Mouse (Mus musculus) midbrain, embryonic 11.5 days (tissue): Measurements from ENCODE around the gene Slc7a15. TPM values are rescaled to one million over a fixed set of nuclear protein-coding genes. Genes with fewer than 3 reads are reported as not detected.

Experiments used
- ATAC-seq: fragments of 200-750 bp; cut with Nextera tagmentation; 2 replicates; pipeline ENCODE4 v1.8.0; 2017; ENCODE audit warnings: moderate TSS enrichment, moderate library complexity; ENCODE audit not compliant: low FRiP score
- DNase-seq: peaks from one replicate; pipeline ENCODE4 v3.0.0; 2015; ENCODE audit warnings: low spot score; ENCODE audit errors: missing footprints
- H3K27ac ChIP-seq: fragments of 300-500 bp; sonication (generic); 2 replicates; pipeline ENCODE4 v1.5.1; 2014; ENCODE audit warnings: low read depth, low read length
- H3K27me3 ChIP-seq: fragments of 300-500 bp; sonication (generic); 2 replicates; pipeline ENCODE4 v1.6.1; 2014; ENCODE audit warnings: mild to moderate bottlenecking, low read length, moderate library complexity, mixed read lengths; ENCODE audit not compliant: control insufficient read depth, insufficient read depth
- H3K36me3 ChIP-seq: fragments of 300-500 bp; sonication (generic); 2 replicates; pipeline ENCODE4 v1.6.1; 2014; ENCODE audit warnings: mild to moderate bottlenecking, low read length, moderate library complexity, mixed read lengths; ENCODE audit not compliant: control insufficient read depth, insufficient read depth
- H3K4me1 ChIP-seq: fragments of 300-500 bp; sonication (generic); 2 replicates; pipeline ENCODE4 v1.6.1; 2014; ENCODE audit warnings: low read length; ENCODE audit not compliant: control insufficient read depth, insufficient read depth
- H3K4me2 ChIP-seq: fragments of 300-500 bp; sonication (generic); 2 replicates; pipeline ENCODE4 v1.6.1; 2014; ENCODE audit warnings: mild to moderate bottlenecking, moderate library complexity
- H3K4me3 ChIP-seq: fragments of 300-500 bp; sonication (generic); 2 replicates; pipeline ENCODE4 v1.5.1; 2014; ENCODE audit warnings: low read depth, low read length
- H3K9ac ChIP-seq: fragments of 300-500 bp; sonication (generic); 2 replicates; pipeline ENCODE4 v1.6.1; 2014; ENCODE audit warnings: low read length
- H3K9me3 ChIP-seq: fragments of 300-500 bp; sonication (generic); 2 replicates; pipeline ENCODE4 v1.6.1; 2016; ENCODE audit warnings: low read length; ENCODE audit not compliant: control insufficient read depth
- WGBS: fragments of 180-500 bp; shearing (Covaris S2); extraction: QIAGEN DNeasy Blood & Tissue Kit; methylation state at CpG from one replicate; pipeline ENCODE4 v1.1.7; 2014; 5-methylcytosine and 5-hydroxymethylcytosine counted together
- polyA plus RNA-seq: library from polyadenylated mRNA; unstranded; fragments of >200 nt; fragmentation: Nextera tagmentation; extraction: Ambion mirVana; gene quantifications from 2 replicates; pipeline ENCODE4 v1.2.1, GENCODE M21; 2014

The Slc7a15 gene
- polyA plus RNA-seq, 1 experiment from 2014 or later = not detected

DNA sequence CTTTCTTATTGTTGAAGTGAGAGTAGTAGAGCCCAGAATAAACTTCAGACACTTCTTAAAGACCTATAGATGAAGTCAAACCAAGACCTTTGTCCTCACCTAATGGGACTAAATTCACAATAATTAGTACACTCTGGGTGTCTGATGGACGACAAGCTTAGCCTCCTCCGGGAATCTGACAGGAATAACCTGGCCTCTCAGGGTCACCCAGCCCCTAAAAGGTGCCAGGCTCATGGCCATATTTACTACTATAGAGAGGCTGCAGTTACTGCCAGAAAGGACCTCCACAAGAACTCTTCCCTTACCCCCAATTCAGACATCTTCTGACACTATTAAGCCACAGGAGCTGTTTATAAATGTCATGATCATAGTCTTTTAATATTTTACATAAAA, 101.6 kb downstream of the Slc7a15 start:
- DNase-seq (peak; percentile 91), ATAC-seq (no peak)
- peak overlapping the region; percentile 86; the same call in 1 of the 2 replicates for H3K4me3 ChIP-seq
- no peak overlapping the region for H3K27ac ChIP-seq
- no peaks in the 10 kb centered on the region for H3K27me3 ChIP-seq
- H3K9ac ChIP-seq = no peak overlapping the region
- H3K4me1 ChIP-seq = peaks cover 26% of the 10 kb centered on the region
- H3K36me3 ChIP-seq = no peaks in the 10 kb centered on the region
- peak overlapping the region; percentile 95 for H3K4me2 ChIP-seq
- WGBS = 38% methylated on average over 2 of the region's 2 CpGs
- no peaks in the 10 kb centered on the region for H3K9me3 ChIP-seq

DNA sequence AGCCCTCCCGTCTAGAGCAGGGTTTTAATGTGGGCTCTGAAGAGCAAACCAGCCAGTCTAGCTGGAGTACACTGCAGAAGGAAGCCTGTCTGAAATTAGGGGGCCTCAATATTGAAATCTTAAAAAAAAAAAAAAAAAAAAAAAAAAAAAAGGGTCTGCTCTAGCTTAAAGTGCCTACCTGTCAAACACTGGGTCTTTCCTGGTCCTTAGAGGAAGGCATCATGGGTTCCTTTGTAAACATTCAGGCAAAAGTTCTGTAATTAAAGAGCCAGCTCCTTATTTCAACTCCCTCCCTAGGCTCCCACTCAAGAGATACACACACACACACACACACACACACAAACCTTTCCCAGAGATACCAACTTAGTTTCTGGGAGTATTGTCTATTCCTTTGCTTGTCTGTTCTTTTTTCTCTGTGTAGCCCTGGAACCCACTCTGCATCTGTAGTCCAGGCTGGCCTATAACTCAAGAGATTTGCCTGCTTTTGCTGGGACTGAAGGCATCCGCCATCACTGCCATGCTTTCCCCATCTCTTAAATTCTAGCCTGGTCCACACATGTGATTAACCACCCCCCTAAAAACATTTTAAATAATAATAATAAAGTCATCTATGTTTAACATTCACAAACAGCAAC, 102.1 kb downstream of the Slc7a15 start:
- WGBS = 41% methylated on average over 2 of the region's 2 CpGs
- ATAC-seq = no peak
- Histone ChIP-seq H3K4me3 (no peak overlapping the region), H3K27me3 (no peaks in the 10 kb centered on the region), H3K36me3 (no peaks in the 10 kb centered on the region), H3K9ac (no peak overlapping the region), H3K4me2 (peak overlapping the region; percentile 95), H3K27ac (no peak overlapping the region), H3K4me1 (peaks cover 26% of the 10 kb centered on the region), H3K9me3 (no peaks in the 10 kb centered on the region)
- DNase-seq = peak; percentile 84

DNA sequence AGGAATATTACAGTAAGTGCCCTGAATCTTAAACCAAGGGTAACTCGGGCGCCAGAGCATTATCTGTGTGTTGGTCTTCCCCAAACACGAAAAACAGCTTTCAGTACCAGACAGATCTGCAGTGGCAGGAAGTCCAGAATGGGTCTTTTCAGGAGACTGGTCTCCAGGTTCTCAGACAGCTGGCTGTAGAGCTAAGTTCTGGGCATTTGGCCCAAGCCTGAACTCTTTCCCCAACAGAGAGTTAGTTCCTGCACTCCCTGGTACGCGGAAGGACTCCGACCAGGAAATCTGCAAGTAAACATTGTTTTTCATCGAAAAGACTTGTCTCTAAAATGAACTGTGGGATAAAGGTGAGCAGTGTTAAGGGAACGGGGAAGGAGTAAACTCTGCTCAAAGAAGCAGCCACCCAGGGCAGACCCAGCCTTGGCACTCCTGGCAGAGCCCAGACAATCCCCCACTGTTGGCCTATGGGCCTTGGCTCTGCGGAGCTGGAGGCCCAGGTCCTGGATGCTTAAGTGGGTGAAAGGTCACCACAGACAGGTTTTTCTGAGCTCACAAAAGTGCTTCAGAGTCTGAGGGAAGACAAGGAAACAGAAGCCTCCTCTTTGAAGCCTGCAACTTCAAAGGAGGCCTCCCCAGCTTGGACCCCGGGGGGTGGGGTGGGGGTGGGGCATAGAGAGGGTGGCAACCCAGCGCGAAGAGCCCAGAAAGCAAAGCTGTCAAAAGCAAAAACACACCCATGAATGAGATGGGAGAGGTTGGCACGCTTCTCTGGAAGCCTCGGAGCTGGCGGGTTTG, 102.8 kb downstream of the Slc7a15 start:
- WGBS = 33% methylated on average over 15 of the region's 15 CpGs
- ATAC-seq (no peak), DNase-seq (peak; percentile 84)
- H3K9me3 ChIP-seq = no peaks in the 10 kb centered on the region
- peak overlapping the region; percentile 17; the same call in 1 of the 2 replicates for H3K4me2 ChIP-seq
- H3K36me3 ChIP-seq = no peaks in the 10 kb centered on the region
- no peak overlapping the region for H3K4me3 ChIP-seq
- H3K9ac ChIP-seq = no peak overlapping the region
- no peak overlapping the region for H3K27ac ChIP-seq
- no peaks in the 10 kb centered on the region for H3K27me3 ChIP-seq
- H3K4me1 ChIP-seq = peaks cover 26% of the 10 kb centered on the region

DNA sequence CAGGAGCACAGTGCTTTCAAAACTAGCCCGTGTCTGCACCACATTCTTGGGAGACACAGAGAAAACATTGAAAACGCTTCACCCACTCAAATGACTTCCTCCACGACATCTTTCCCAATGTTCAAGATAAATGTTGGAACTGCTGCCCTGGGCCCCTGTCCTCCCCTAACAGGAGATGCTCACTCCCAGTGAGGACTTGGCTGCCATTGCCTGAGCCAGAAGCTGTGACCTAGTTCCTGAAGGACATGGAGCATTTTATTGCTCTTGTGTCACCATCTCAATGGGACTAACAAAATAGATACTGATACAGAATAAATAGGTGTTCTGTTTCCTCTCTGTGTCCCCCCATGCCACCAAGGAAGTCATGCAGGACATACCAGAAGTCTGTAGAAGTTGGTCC, 104.2 kb downstream of the Slc7a15 start:
- H3K9ac ChIP-seq = no peak overlapping the region
- H3K9me3 ChIP-seq = no peaks in the 10 kb centered on the region
- no peak overlapping the region for H3K4me3 ChIP-seq
- H3K27ac ChIP-seq = no peak overlapping the region
- WGBS = 90% methylated on average over 3 of the region's 3 CpGs
- H3K27me3 ChIP-seq = no peaks in the 10 kb centered on the region
- ATAC-seq = no peak
- peaks cover 20% of the 10 kb centered on the region for H3K4me1 ChIP-seq
- no peak overlapping the region for H3K4me2 ChIP-seq
- peak; percentile 73 for DNase-seq
- H3K36me3 ChIP-seq = no peaks in the 10 kb centered on the region

DNA sequence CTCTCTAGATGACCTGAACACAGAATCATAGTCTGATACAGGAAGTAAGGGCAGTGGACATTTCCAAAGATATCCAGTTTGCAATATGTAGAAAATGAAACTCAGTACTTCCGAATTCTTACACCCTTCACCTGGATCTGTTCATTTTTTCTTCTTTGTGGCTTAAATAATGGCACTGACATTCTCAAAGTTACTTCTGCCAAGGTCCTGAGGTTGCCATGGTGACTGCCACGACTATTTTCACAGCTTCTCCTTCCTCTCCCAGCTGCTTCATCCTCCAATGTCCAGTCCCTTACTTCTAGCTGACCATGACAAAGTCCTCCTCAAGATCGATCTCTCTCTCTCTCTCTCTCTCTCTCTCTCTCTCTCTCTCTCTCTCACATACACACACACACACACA, 105.5 kb downstream of the Slc7a15 start:
- no peak overlapping the region for H3K9ac ChIP-seq

DNA sequence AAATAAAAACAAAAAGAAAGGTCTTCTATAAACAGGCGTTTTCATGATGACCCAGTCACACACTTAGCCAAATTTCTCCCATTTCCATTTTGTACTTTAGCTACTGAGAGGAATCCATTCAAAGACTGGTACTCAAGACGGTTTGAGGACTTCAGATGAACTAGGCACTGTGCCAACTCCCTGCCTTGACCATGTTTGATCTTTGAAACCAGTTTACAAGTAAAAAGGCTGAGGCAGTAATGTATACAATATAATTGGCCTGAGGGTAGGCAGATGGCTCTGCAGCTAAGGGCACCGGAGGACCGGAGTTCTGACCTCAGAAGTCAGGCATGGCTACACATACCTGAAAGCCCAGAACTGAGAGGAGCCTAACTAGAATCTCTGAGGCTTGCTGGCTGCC, 109.8 kb downstream of the Slc7a15 start:
- no peak overlapping the region for H3K27ac ChIP-seq
- H3K4me1 ChIP-seq = peaks cover 4% of the 10 kb centered on the region; the same call in 1 of the 2 replicates
- ATAC-seq (no peak), DNase-seq (peak; percentile 72)
- no peaks in the 10 kb centered on the region for H3K36me3 ChIP-seq
- H3K9me3 ChIP-seq = no peaks in the 10 kb centered on the region
- no peak overlapping the region for H3K4me2 ChIP-seq
- H3K27me3 ChIP-seq = no peaks in the 10 kb centered on the region
- no peak overlapping the region for H3K9ac ChIP-seq
- WGBS = 72% methylated on average over 4 of the region's 4 CpGs
- no peak overlapping the region for H3K4me3 ChIP-seq

More for the DNA sequence above, 105.5 kb downstream of the Slc7a15 start:
- Histone ChIP-seq H3K4me2 (no peak overlapping the region), H3K4me1 (peaks cover 16% of the 10 kb centered on the region), H3K27me3 (no peaks in the 10 kb centered on the region), H3K27ac (no peak overlapping the region), H3K36me3 (no peaks in the 10 kb centered on the region), H3K9me3 (no peaks in the 10 kb centered on the region), H3K4me3 (no peak overlapping the region)
- WGBS = 52% methylated on average over 3 of the region's 3 CpGs
- no peak for ATAC-seq
- DNase-seq = peak; percentile 75

DNA sequence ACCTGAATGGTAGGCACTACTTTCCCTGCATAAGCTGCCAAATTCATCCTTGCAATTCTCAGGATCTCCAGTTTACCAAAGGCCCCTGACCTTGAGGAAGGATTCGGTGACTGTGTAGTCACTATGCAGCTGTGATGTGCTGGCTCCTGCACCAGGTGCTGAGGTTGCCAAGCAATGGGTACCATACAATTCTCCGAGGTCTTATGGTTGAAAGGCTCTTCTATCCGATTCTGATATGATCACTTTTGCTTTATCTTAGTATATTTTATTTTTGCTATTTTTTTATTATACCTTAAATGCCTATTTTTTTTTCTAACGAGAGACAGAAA, 110.2 kb downstream of the Slc7a15 start:
- 85% methylated on average over 4 of the region's 4 CpGs for WGBS
- H3K36me3 ChIP-seq = no peaks in the 10 kb centered on the region
- H3K27ac ChIP-seq = no peak overlapping the region

DNA sequence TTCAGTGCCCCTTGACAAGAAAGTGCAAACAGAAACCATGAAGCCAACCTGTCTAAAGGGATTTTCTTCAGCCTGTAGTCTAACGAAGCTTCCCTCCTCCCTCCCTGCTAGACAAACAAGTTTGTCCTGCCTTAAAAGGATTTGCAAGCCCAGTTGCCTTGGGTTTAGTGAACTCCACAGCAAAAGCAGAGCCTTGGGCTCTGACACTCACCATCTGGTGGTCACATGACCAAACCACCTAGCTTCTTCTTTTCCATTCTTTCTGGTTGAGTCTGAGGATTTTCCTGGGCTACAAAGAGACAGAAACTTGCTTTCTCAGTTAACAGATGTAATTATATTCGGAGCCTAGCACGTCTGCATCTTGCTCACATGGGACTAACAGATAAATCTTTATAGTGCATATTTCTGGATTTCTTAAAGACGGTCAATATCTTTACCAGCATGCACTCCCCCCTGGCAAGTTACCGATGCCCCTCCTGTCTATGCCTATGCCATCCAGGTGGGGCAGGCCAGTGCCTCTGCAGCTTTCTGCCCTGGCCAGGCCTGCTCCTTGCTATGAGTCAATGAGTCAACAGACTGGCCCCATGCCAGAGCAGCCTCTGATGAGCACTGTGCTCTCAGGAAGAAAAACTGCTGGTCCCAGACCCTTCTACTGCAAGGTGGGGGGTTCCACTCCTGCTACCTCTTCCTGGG, 110.8 kb downstream of the Slc7a15 start:
- Histone ChIP-seq H3K4me1 (peaks cover 4% of the 10 kb centered on the region; the same call in 1 of the 2 replicates), H3K9me3 (no peaks in the 10 kb centered on the region), H3K36me3 (no peaks in the 10 kb centered on the region), H3K4me3 (no peak overlapping the region), H3K27me3 (no peaks in the 10 kb centered on the region), H3K27ac (no peak overlapping the region), H3K4me2 (no peak overlapping the region), H3K9ac (no peak overlapping the region)
- ATAC-seq (no peak), DNase-seq (peak; percentile 82)
- WGBS = 65% methylated on average over 5 of the region's 5 CpGs

More for the DNA sequence above, 110.2 kb downstream of the Slc7a15 start:
- peaks cover 4% of the 10 kb centered on the region; the same call in 1 of the 2 replicates for H3K4me1 ChIP-seq
- no peak for ATAC-seq
- H3K27me3 ChIP-seq = no peaks in the 10 kb centered on the region
- no peak overlapping the region for H3K9ac ChIP-seq
- no peak for DNase-seq
- H3K4me3 ChIP-seq = no peak overlapping the region
- H3K4me2 ChIP-seq = no peak overlapping the region
- H3K9me3 ChIP-seq = no peaks in the 10 kb centered on the region

DNA sequence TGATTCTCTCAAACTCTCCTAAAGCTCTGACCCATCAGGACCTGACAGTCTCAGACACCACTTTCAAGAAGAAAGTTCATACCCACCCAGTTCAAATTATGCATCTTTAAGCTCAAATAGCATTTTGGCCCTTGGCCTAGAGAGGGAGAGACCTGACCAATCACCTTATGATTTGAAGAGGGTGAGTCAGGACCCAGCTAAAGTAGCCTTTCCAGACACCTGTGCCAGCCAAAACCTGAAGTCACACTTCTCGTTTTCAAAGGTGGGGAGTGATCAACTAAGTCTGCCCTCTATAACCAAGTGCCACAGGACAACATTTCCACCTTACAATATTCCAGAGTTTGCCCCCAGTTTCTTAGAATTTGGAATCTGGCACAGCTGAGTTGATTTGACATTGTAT, 111.6 kb downstream of the Slc7a15 start:
- H3K9ac ChIP-seq = no peak overlapping the region
- DNase-seq (peak; percentile 39), ATAC-seq (no peak)
- H3K27me3 ChIP-seq = no peaks in the 10 kb centered on the region
- no peak overlapping the region for H3K4me2 ChIP-seq
- no peak overlapping the region for H3K4me3 ChIP-seq
- WGBS = 90% methylated on average over 1 of the region's 1 CpGs
- H3K36me3 ChIP-seq = no peaks in the 10 kb centered on the region
- H3K4me1 ChIP-seq = peaks cover 4% of the 10 kb centered on the region; the same call in 1 of the 2 replicates
- no peaks in the 10 kb centered on the region for H3K9me3 ChIP-seq
- no peak overlapping the region for H3K27ac ChIP-seq
